Mouse (Mus musculus): ENCODE measurements at regions not wholly inside any gene's neighbourhood (a gene's known extent, or its start where the extent isn't known, plus 50 kb on each side); places are given as distances from the start of the nearest gene placed in this dataset.

DNA sequence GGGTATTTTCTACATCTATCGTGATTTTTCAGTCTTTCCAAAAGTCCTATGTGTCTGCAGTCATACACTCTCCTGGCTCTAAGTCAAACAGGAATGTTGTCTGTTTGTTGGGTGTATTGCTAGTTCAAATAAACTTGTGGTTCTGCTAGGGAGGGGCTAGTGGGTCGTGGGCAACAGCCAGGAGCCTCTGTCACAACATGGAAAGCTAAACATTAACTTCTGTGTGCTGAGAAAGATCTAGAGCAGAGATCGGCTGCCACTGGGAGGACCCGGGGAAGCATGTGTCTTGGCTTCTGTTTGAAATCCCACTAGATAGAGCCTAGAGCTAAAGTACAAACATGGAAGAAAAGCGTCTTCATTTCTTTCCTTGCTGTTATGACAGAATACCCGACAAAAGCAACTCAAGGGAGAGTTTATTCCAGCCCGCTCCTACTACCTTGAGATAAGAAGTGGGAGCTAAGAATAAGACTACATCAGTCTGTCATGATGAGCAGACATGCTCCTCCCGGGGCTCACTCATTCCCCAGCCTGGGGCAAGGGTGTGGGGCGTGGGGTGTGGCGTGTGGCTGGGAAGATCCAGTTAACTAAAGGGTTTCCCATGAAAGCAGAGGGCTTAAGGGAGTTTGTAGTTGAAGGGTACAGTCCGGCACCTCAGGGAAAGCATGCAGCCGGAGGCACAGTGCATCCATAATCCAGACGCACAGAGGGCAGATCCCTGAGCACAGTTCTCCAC is 190.7 kb downstream of the Rybp start:
- peak; percentile 27 to 35 for DNase-seq (ENCODE audit: low spot score in 2 of 2)

DNA sequence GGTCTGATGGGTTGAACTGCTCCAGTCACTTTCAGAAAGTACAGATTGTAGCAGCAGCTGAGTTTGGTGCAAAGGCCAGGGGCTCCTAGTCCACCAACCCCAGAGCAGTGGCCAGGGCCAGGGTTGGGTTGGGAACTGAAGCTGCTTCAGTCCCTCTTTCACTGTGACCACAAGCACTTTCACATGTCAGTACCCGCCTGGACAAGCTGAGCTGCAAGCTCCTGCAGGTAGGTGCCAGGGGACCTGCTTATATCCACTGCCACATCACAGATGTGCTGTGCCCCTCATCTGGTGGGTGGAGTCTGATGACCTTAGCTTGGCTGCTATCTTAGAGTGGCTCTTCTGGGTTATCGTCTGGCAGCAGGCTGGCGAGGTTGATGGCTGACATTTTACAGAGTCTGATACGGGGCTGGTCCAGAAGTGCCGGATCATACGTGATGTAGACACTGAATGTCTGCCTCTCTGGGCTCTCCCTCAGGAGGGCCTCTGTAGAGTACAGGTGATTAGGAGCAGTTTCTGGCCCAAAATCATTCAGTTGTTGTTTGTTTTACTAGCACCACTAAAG is 192.6 kb downstream of the Rybp start:
- peak; percentile 57 to 70 for DNase-seq (ENCODE audit: low spot score in 2 of 2)

DNA sequence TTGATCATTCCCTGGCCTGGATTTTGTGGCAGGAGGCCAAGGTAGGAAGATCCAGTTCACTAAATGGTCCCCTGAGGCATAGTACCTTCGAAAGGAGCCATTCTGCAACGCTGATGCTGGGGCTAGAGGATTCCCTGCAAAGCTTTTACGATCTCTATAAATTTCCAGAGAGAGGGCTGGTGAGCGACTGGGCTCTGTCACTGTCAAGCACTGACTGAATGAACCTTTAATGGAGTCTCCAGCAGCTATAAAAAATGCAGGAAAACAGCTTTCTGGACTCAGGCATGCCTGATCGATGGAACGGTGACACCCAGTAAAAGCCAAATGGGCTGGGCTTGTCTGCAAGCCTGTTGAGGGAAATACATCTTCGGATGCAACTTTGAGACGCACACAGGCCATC is 194.4 kb downstream of the Rybp start:
- no peak for DNase-seq (ENCODE audit: low spot score in 2 of 2)

DNA sequence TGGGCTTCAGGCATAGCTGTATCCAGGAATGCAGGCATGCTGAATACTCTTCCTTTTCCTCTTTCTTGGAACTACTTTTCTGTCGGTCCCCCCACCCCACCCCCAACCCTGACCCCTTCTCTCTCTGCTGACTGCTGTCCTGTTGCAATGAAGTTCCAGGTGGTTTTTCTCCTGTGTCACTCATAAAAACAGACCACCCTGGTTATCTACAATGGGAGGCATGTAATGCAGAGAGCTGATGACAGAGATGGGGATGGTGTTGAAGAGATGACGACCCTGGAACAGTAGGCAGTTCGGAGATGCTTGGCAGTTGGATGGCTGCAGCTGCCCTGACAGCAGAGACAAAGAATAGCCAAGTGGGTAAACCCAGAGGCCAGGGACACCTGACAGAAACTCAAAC is 195.5 kb downstream of the Rybp start:
- no peak for DNase-seq (ENCODE audit: low spot score in 2 of 2)

DNA sequence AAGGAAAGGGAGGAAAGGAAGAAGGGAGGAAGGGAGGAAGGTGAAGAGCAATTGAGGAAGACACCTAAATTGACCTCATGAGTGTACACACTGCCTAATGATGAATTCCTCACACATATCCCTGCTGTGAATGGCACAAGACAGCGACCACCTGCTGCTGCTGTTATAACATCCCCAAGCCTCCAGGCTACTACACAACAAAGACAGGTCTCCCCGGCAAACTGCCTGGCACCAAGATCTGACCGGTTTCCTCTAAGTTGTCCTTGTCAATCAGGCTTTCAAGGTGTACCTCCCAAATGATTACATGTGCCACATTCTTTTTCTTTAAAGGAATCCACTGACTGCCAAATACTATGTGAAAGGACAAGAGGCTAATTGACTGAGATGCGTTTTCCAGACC is 198.7 kb downstream of the Rybp start:
- DNase-seq (ENCODE audit: low spot score in 2 of 2): no peak

DNA sequence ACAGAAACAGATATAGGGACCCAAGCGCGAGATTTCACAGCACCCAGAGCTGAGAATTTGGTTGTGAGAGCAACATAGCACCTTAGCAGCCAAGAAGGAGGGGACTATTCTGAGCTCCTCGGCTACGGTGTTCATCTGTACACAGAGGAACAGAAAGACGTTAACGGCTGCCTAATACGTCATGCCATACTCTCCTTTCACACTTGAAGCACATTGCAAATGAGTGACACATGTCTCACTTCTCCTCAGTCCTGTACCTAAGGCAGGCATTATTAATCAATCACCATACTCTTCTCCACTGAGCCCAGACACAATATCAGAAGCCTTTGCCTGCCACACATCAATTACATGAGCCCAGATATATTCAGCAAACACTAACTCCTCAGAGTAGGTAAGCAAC is 200.5 kb downstream of the Rybp start:
- DNase-seq (ENCODE audit: low spot score in 2 of 2): no peak

DNA sequence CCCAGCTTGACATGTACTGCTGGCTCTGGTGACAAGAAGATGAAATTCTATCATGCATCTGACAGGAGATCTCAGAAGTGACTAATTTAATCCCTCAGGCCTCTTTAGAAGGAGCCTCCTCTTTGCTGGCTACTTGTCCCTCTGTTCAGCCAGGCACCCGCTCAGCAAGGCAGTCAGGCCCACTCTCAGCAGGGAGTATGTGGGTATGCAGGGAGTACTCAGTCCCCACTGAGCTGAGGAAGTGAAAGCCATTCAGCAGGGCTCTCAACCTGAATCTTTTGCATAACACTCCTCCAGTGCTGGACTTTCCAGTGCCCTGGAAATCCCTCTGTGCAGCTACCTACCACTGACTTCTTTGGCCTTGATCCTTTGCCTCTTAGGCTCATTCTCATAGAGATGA is 201.3 kb downstream of the Rybp start:
- DNase-seq (ENCODE audit: low spot score in 2 of 2): no peak

DNA sequence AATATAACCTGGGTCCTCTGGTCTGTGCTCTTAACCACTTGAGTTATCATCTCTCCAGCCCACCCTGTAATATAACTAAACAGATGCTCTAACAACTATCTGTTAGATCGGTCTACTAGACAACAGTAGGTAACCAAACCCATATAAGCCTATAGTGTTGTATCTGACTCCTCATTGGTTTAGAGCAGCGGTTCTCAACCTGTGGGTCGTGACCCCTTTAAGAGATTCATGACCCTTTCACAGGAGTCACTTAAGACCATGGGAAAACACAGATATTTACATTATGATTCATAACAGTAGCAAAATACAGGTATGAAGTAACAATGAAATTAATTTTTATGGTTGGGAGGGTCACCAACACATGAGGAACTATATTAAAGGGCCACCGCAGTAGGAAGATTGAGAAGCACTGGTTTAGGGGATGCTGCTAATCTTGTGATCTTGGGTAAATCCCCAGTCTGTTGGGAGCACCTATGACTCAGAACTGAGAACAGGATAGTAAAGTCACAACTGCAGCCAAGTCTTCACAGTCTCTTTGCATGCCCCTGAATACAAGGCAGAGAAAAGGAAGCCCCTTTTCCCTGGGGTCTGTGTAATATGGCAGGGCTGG is 203.3 kb downstream of the Rybp start:
- DNase-seq (ENCODE audit: low spot score in 2 of 2): no peak

DNA sequence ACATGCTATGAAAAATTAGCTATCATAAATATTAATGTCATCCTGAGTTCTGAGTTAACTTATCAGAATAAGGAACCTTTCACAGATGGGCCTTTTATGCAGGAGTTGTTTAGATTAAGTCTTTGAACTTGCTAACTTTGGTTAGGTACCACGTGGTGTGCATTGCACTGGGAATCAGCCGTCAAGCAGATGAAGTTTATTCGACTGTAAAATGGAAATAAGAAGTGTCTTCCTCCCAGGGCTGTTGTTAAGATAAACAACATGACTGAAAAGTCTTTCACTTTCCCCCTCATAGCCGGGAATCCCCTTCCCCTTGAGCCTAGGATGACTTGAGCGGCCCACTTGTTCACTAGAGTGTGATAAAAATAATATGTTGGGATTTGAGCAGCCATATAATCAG is 204.2 kb downstream of the Rybp start:
- no peak for DNase-seq (ENCODE audit: low spot score in 2 of 2)

DNA sequence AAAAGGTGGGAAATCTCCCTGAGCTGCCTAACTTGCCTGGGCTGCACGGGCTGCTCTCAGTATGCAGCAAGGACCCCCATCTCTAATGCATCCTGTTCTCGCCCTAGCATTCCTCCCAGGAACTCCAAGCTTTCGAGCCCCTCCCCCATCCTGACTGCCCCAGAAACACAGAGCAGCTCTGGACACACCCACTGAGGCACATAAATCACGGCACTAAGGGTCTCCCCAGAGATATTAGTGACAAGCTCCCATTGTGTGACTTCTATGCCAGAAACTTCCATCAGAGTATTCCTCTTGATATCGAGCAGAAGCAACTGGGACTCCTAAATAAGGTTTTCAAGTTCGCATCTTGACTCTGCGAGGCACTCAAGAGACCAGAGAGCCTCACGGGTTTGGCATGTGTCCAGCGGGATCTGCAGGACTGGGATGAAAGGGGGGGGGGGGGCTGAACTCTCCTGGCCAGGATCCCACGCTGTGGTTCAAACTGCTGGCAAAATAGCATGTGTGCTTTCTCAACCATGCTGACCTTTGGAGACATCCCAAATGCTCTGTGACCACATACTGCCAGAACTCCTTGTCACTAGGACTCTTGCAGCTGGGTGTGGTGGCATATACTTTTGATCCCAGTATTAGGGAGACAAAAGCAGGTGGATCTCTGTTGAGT is 212.5 kb downstream of the Rybp start:
- DNase-seq (ENCODE audit: low spot score in 2 of 2): peak in 1 of 2 experiments; percentile 60

DNA sequence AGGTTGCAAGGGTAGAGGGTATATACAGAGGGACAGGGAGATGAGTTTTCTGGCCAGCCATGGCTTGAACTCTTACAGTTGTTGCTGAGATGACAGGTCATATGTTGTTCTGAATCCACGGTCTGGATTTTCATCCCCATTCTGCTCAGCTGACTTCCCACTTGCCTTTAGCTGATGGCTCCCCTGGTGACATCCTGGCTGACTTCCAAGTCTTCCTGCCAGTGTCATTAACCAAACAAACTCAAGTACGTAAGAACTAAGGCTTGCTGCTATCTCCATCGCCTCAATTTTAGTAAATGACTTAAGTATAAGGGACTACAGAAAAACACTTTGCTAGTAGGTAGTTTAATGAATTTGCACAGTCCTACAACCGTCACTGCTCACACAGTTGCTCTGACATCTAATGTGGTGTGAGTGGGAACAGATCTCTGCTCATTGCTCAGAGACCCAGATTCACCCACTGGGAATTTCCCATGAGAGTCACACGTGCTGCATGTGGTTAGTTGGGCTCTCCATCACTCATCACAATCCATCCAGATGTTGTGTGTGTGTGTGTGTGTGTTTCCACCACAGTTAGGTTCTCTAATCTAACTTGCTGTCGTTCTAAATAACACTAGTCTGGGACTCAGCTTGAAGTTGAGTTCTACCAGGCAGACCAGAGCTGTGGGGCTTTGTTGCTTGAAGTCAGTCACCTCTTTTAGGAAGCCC is 214.9 kb downstream of the Rybp start:
- DNase-seq (ENCODE audit: low spot score in 2 of 2): no peak

DNA sequence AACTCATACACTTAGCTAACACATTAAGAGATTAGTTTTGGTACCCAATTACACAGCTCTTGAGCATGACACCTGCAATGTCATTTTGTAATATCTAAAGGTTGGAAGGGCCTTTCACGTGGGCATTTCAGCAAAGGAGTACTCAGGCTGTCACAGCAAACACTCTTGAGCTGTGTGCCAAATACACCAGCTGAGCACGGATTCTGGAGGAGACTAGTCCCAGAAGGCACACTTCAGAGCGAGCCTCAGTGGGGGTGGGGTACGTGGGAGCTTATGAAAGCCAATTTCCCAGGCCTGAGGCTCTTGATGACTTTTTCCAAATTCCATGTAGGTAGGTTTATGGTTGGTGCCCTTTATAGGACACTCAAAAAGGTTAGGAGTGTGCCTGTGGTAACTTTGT is 218.1 kb downstream of the Rybp start:
- no peak for DNase-seq (ENCODE audit: low spot score in 2 of 2)

DNA sequence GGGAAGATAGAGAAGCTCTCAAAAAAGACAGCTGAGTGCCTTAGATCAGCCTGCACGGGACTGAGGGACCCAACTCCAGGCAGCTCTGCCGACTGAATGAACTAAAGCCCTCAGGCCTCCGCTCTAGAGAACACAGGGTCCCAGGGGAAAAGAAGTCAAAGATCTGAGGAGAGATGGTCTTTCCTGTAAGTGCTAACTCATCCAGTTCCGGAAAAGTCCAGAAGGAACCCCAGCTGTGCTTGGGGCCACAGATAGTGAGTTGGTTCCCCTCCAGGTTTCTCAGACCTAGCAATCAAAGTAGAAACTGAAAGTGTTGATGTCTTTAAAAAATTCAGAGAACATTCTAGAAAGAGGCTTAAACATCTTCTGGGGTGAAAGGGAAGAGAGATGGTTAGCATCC is 220.0 kb downstream of the Rybp start:
- no peak for DNase-seq (ENCODE audit: low spot score in 2 of 2)

DNA sequence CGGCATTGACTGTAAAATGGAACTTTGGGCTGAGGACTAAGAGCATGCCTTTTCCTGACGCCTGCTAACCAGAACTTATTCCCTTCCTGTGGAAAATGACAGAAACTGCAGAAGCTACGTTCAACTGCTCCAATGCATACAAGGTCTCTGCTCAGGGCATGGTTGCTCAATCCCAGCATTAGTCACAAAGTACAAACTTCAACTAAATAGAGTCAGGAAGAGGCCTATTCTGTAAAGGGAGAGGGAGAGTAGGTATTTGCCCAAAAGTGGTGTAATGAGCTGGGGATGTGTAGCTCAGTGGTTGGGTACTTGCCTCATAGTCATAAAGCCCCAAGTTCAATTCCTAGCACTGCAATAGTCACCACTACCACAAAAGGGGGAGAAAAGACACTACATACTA is 221.7 kb downstream of the Rybp start:
- no peak for DNase-seq (ENCODE audit: low spot score in 2 of 2)

DNA sequence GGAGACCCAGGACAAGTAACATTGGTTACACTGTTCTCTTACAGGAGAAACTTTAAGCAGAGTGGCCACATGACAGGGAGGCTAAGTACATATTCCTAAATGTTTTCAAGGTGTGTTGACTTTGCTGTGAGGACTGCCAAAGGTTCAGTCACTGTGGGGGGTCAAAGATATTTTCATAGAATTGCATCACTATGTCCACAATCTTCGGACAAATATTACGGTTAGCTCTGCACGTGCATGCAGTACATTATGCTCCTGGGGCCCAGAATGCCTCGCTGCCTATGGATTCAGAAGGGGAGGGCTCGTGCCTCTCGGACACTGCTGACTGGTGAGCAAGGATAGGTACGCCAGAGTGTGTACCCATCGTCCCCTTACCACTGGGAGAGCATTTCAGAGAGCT is 224.3 kb downstream of the Rybp start:
- no peak for DNase-seq (ENCODE audit: low spot score in 2 of 2)

DNA sequence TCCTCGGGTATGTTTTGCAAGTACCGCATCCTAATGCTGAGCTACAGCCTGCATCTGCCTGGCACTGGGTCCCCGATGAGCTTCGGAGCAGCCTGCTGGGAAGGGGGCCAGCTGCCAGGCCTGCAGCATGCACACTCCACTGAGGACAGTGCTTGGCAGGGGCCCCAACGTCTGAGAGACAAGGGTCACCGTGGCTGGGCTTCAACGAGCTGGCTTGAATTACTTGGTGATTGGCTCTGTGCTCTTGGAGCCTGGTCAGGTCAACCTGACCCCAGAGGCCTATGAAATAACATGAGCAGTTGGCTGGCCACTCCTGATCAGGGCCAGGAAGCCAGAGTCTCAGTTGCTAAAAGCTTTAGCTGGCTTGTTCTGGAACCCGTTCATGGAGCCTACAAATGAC is 227.5 kb downstream of the Rybp start:
- peak; percentile 5 to 84 for DNase-seq (ENCODE audit: low spot score in 2 of 2)

DNA sequence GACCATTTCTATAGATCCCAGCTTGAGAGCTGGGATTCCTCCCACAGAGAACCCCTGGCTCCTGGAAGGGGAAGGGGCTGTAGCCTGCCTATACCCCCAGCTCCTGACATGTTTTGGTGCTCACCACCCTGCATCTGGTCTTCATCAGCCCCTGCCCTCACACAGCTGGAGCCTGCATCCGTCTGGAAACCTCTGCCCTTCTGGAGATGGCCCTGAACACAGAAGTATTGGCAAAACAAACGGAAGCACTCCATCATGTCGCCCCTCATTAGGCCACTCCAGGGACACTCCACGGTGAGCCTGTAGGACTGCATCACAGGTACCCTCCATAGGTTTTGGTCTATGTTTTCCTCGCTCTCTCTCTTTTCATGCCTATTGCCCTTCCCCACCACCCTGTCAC is 231.3 kb downstream of the Rybp start:
- no peak for DNase-seq (ENCODE audit: low spot score in 2 of 2)

DNA sequence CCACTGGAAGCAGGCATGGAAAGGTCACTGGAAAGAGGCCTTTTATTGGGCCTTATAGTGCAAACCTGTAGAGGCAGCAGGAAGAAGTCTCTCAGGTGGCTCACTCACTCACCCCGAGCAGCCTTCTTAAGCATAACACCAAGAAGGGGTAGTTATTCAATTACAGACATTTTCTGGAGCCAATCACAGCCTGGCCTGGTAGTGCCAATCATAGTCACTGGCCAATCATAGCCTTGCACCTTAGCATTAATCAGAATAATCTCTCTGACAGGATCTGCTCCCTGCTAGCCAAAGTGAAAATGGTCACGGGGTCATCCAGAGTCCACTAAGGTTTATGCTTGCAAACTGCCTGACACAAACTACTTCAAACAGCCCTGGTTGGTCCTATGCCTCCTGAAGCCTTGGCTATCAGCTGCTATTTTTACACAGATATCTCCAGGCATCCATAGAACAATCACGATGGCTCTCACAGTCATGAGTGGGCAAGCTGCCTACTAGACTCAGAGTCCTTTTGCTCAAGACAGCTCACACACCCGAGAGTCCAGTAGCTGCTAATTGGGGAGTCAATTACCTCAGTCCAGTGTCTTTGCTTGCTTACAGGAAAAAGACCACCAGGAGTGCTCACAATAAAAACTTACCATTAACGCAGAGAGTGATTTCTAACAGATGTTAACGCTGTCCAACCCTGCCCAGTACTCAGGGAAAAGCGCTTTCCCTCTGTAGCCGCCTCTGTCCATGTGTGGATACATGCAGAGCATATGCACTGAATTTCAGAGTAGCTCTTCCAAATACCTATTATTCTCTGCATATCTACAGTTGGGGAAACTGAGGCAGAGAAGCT is 234.1 kb downstream of the Rybp start:
- DNase-seq (ENCODE audit: low spot score in 2 of 2): no peak

DNA sequence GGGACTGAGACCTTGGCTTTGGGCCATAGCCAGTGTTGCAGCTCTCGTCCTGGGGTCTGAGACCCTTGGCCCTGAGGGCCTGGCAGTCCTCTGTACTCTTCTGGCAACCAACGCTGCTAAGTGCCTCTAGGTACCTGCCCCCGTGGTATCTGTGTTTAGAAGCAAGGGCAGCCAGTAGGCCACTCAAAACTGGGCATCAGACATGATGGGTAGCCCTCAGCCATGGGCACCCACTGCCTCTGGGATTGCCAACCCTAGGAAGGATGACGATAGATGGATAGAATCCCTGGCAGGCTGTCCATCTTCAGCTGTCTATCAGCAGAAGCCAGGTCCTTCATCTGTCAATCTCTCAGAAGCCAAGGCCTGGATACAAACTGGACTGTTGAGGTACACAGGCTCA is 234.9 kb downstream of the Rybp start:
- no peak for DNase-seq (ENCODE audit: low spot score in 2 of 2)

DNA sequence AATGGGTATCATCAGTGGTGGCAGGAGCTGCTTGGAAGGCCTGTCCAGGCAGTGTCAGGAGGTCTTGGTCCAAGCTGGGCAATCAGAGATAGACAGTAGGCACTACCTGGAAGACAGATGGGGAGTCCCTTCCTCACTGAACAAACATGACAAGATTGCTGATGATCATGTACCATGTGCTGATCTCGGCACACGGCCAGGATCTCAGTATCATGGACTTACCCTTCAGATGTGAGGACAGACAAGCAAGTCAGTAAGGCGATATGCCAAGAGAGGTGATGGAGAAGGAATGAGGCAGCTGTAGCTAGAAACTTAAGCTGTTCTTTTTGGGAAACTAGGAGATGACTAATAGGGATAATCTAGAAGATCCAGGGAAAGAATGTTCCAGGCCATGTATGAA is 238.2 kb downstream of the Rybp start:
- DNase-seq (ENCODE audit: low spot score in 2 of 2): no peak

DNA sequence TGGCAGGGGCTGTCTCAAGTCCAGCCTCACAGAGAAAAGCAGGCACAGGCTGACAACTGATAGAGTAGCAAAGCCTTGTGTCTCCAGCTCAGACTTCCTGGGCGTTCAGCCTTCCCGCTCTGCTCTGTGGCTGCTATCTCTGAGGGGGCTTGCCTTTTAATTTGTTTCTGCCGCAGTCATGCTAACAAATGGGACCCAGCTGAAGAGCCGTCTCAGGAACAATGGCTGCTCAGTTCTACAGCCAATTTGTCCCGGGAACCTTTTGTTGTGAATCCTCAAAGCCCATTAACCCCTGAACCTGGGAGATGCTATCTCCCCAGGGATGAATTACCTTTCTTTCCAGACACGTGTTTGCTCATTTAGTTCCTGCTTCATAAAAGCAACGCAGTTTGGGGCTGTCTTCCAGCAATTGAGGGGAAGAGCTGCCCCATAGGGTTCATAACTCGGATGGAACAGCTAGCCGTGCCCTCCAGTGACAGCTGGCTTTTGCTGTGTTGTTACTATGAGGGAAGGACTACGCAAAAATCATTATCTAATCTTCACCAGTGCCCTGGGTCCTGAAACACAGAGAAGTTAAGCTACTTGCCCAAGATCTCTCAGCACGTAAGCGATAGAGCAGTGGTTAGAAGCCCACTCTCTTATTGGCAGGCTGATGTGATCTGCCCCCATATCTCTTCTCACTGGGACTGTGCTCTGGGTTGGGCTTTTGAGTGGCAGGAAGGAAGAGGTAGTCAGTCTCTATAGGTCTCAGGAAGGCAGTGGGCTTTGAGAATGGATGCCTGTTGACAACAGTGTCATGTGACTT is 240.9 kb downstream of the Rybp start:
- no peak for DNase-seq (ENCODE audit: low spot score in 2 of 2)

All from urinary bladder, postnatal 36 days (tissue).